Mouse (Mus musculus) testis, adult 2 months (tissue): ENCODE measurements around the gene Nfib.

Experiments
- CTCF ChIP-seq: fragments of 200-500 bp; IDR thresholded peaks from 2 replicates; pipeline ENCODE4 v1.5.1; 2012; ENCODE audit warnings: low read depth, mild to moderate bottlenecking, inconsistent platforms, low read length, moderate library complexity; ENCODE audit not compliant: control insufficient read depth, insufficient read depth, insufficient replicate concordance
- POLR2A ChIP-seq: fragments of 200-500 bp; IDR thresholded peaks from 2 replicates; pipeline ENCODE4 v1.6.1; 2012; ENCODE audit warnings: low read depth, mild to moderate bottlenecking, inconsistent platforms, low read length, moderate library complexity; ENCODE audit not compliant: control insufficient read depth

GRCm38 (mm10) chr4:82600636-82601035 lies 104.9 kb downstream of the Nfib start:
- TF ChIP-seq CTCF (no peak), POLR2A (no peak)
